Mouse (Mus musculus): ENCODE results near the gene Taf8. TPM values are rescaled to one million over a fixed set of nuclear protein-coding genes. Genes with fewer than 3 reads are reported as not detected.

The Taf8 gene
- total RNA-seq (2023), result 67.6 TPM

DNA sequence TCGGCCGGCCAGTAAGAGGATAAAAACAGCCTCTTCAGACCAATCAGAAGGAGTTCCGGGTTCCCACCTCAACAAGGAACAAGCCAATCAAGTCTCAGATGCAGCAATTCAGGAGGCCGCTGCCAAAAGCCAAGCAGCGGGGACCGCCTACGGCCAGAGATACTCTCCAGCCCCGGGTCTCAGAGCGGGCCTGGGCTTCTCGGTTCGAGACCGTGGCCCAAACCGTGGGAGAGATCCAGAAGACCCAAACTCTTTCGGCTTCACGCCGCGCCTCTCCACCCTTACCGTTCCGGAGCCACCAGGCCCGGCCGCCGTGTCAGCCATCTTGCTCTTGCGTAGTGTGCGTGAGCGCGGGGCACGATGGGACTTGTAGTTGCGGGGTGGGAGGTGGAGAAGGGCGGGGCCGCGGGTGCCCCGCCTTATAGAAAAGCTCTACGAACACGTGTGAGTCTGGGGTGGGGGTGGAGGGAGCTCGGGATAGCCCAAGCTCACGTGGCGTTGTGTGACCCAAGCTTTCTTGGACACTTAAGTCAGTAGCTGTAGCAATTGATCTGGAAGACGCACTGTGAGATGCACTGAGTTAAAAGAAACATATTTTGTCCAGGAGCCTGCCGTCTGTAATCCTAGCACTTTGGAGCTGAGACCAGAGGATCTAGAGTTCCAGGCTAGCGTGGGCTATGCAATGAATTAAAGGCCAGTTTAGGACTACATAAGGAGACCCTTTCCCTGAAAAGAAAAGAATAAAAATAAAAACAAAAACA is at the start of gene Taf8:
TSS of gene Taf8 (minus strand) at position 347 of the 761 bp plus-strand sequence.

DNA sequence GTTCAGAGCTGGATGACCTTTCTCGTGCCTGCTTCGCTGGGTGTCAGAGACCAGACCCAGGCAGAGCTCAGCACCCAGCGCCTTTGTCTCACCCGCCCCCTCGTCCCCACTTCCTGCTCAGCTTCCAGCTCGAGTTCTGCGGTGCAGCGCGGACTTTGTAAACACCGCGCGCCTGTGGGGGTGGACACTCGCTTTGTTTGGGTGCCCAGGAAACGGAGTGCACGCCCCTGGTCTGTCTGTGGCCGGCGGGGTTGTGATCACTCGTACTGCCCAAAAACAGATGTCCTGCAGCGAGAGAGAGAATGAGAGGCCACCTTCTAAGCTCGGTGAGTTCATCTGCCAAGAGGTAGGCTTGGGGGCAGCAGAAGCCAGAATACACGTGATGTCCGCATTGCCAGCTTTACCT is 2.9 kb upstream of the Taf8 start, which contains the start of gene Ccnd3:
TSS of gene Ccnd3 (plus strand) at position 111 of the 406 bp plus-strand sequence.

DNA sequence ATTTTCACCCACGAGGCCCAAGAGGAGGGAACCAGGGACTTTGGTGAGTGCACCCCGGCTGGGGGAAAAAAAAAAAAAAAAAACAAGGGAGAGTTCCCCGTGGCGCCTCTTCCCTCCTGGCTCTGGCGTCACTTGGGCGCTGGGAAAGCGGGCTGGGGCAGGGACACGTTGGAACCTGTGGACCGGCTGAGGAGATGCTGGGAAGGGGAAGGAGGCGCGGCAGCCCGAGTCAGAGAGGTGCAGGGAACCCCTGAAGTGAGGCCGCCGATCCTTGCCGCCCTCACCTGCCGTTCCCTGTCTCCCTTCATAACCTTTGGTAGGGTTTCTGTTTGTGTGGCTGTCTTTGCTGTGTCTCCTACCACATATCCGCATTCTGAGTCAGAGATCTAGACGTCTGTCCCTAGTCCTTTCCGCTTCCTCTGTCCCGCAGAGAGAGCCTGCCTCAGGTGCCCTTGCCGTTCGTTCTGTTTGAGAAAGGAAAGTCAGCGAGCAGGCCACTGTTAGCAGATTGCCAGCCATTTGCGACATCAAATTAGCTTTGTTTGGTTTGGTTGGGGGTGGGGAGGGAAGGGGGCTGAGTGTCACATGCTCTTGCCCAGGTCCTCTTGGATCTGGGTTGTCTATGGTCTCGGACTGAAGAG is 65.1 kb downstream of the Taf8 start, which contains the start of gene 1700001C19Rik:
TSS of gene 1700001C19Rik (minus strand) at position 470 of the 641 bp plus-strand sequence.

DNA sequence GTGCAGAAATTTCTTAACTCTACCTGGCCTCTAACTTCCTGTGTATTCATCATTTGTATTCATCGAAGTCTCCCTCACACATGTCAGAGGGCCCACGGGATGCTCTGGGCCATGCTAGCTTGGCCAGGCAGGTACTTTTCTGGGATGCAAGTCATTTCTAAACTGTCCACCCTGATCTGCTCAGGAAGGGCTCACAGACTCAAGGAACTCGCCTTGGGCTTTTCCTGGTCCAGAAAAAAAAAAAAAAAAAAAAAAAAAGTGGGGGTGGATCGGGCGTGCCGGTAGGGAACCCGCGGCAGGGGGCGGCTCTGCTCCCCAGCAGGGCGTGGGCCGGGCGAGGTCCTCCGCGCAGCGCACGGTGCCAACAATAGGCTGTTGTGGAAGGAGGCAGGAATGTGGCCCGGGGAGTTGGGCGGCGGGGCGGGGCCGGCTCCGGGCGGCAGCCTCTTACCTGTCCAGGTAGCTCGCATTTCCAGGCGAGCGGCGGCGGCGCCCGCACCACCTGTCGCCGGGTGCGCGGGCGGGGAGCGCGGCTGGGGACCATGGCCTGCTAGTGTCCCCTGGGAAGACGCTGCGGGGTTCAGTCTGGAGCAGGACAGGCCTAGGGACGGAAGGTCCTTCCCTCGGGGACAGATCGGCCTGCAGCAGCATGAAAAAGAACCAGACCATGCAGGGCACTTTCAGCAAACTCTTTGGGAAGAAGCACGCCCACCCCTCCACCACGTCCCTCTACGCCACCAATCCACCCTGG is 65.8 kb downstream of the Taf8 start, which contains the start of gene AI661453:
TSS of gene AI661453 (plus strand) at position 460 of the 751 bp plus-strand sequence.

Other genes starting within 250 kb of the Taf8 start
- 21.2 TPM for gene Mrps10, start 133.4 kb downstream of the Taf8 start, total RNA-seq (2023)
- 3.9 TPM for gene Guca1b, start 116.9 kb downstream of the Taf8 start, total RNA-seq (2023)
- gene Guca1a, start 101.7 kb downstream of the Taf8 start, total RNA-seq (2023), result not detected
- 0.15 TPM for gene AI661453, start 65.7 kb downstream of the Taf8 start, total RNA-seq (2023)
- not detected for gene 1700001C19Rik, start 64.9 kb downstream of the Taf8 start, total RNA-seq (2023)
- 521 TPM for gene Ccnd3, start 2.8 kb upstream of the Taf8 start, total RNA-seq (2023)
- 16.6 TPM for gene Bysl, start 109.2 kb upstream of the Taf8 start, total RNA-seq (2023)
- 64.3 TPM for gene Med20, start 109.3 kb upstream of the Taf8 start, total RNA-seq (2023)
- 3.2 TPM for gene Gm20517, start 109.3 kb upstream of the Taf8 start, total RNA-seq (2023)
- gene Usp49, start 128.4 kb upstream of the Taf8 start, total RNA-seq (2023), result 6.3 TPM
- 129 TPM for gene Tomm6, start 186.1 kb upstream of the Taf8 start, total RNA-seq (2023)
- gene Frs3, start 186.7 kb upstream of the Taf8 start, total RNA-seq (2023), result 1.7 TPM
- 0.33 TPM for gene Gm21981, start 192.2 kb upstream of the Taf8 start, total RNA-seq (2023)
- gene Prickle4, start 192.4 kb upstream of the Taf8 start, total RNA-seq (2023), result not detected
- gene Pgc, start 224.6 kb upstream of the Taf8 start, total RNA-seq (2023), result not detected
- gene Tfeb, start 234.7 kb upstream of the Taf8 start, total RNA-seq (2023), result 36.4 TPM

Data from CD4-positive naive resting alpha-beta T cell, adult 57 days (primary cell).